Mouse (Mus musculus): ENCODE measurements around the gene Maml3. TPM values are rescaled to one million over a fixed set of nuclear protein-coding genes. Genes with fewer than 3 reads are reported as not detected.

Maml3 gene
- total and polyA plus RNA-seq, 3 experiments: 0.81 to 1.8 (median 0.98) TPM

DNA sequence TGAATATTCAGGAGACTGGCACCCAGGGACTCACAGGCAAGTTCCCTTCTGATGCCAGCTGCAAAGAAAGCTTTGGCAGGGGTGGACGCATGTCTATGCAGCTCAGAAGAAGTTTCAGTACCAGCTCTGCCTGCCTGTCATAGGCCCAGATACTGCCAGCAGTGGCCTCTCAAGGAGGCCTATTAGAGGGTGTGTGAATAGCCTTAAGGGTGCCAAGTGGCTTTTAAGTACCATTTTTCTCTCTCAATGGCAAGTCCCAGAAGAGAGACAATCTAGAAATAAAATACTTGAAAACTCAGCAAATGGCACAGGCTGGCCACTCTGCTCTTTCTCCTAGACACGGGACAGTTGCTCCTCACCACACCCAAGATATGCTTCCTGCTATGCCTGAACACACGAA lies 157.7 kb downstream of the Maml3 start:
- H3K4me1 ChIP-seq (ENCODE audit: control insufficient read depth in 1 of 2, insufficient read depth in 2 of 2): peaks cover 0 to 6% of the 10 kb centered on the region in 2 experiments; a peak in 1 of 4 replicates
- H3K9me3 ChIP-seq (replicated peaks; ENCODE audit: low read length): no peaks in the 10 kb centered on the region
- DNase-seq (ENCODE audit: extremely low read depth): no peak
- dilution Hi-C loops (cut with MboI; ENCODE audit: extremely low pct_ligation_motif_present, extremely low pct_unique_long_range_greater_than_20kb, low sequenced_read_pairs) (no loop called here), in situ Hi-C loops (cut with MboI; ENCODE audit: low pct_ligation_motif_present, low pct_unique_long_range_greater_than_20kb, low sequenced_read_pairs) (no loop called here)
- no peak overlapping the region for H3K9ac ChIP-seq (ENCODE audit: insufficient read depth, low read depth)
- H3K4me2 ChIP-seq (ENCODE audit: insufficient read depth, low read depth, poor library complexity, severe bottlenecking): no peak overlapping the region
- H3K79me2 ChIP-seq (replicated peaks; ENCODE audit: control insufficient read depth, extremely low read depth, insufficient read depth, poor library complexity, severe bottlenecking): no peaks in the 10 kb centered on the region
- no peak overlapping the region for H3K4me3 ChIP-seq (replicated peaks in 1 of 3; ENCODE audit: low read depth in 2 of 3, low read length in 2 of 3, poor library complexity in 1 of 3)
- no peaks in the 10 kb centered on the region for H3K27me3 ChIP-seq (replicated peaks)
- no peak overlapping the region for H3K27ac ChIP-seq (ENCODE audit: insufficient read depth, low read depth)
- no peaks in the 10 kb centered on the region for H3K36me3 ChIP-seq (replicated peaks in 1 of 2; ENCODE audit: control insufficient read depth in 1 of 2, insufficient read depth in 1 of 2, low read length in 1 of 2)
- TF ChIP-seq MAZ (IDR thresholded peaks at IDR 0.05; ENCODE audit: low read depth, low read length) (no peak), JUN (IDR thresholded peaks at IDR 0.05; ENCODE audit: insufficient read depth, low read depth, low read length) (no peak), ETS1 (conservative IDR thresholded peaks at IDR 0.05; ENCODE audit: low read depth, low read length) (no peak), ELF1 (IDR thresholded peaks at IDR 0.05; ENCODE audit: low read depth, low read length) (no peak), MAX (IDR thresholded peaks at IDR 0.05; ENCODE audit: low read length) (no peak)

GRCm38 (mm10) chr3:51943642-51944041 lies 161.2 kb downstream of the Maml3 start:
- DNase-seq (ENCODE audit: extremely low read depth): no peak
- no peak for TF ChIP-seq RCOR1 (conservative IDR thresholded peaks at IDR 0.05; ENCODE audit: low read depth, low read length)
- no peak for TF ChIP-seq ZC3H11A (IDR thresholded peaks at IDR 0.05; ENCODE audit: low read depth, low read length)
- no peak for TF ChIP-seq MAX (IDR thresholded peaks at IDR 0.05; ENCODE audit: low read length)
- TF ChIP-seq ZKSCAN1 (IDR thresholded peaks at IDR 0.05; ENCODE audit: borderline replicate concordance, low read depth, low read length): no peak
- TF ChIP-seq JUN (IDR thresholded peaks at IDR 0.05; ENCODE audit: insufficient read depth, low read depth, low read length): no peak
- TF ChIP-seq MYC (IDR thresholded peaks at IDR 0.05; ENCODE audit: low read depth, low read length): no peak
- TF ChIP-seq MEF2A (IDR thresholded peaks at IDR 0.05; ENCODE audit: borderline replicate concordance, low read depth, low read length): no peak
- TF ChIP-seq MXI1 (IDR thresholded peaks at IDR 0.05; ENCODE audit: low read depth, low read length): no peak
- no peak for TF ChIP-seq POLR2A (IDR thresholded peaks at IDR 0.05; ENCODE audit: low read depth, low read length)
- TF ChIP-seq E2F4 (IDR thresholded peaks at IDR 0.05; ENCODE audit: insufficient replicate concordance, low read depth, low read length): no peak
- TF ChIP-seq IRF4 (IDR thresholded peaks at IDR 0.05; ENCODE audit: low read depth, low read length): no peak
- TF ChIP-seq BHLHE40 (IDR thresholded peaks at IDR 0.05; ENCODE audit: low read depth, low read length): no peak
- TF ChIP-seq ZNF384 (IDR thresholded peaks at IDR 0.05; ENCODE audit: low read depth, low read length): no peak
- in situ Hi-C loops (cut with MboI; ENCODE audit: low pct_ligation_motif_present, low pct_unique_long_range_greater_than_20kb, low sequenced_read_pairs) (no loop called here), dilution Hi-C loops (cut with MboI; ENCODE audit: extremely low pct_ligation_motif_present, extremely low pct_unique_long_range_greater_than_20kb, low sequenced_read_pairs) (no loop called here)
- Histone ChIP-seq H3K9me3 (replicated peaks; ENCODE audit: low read length) (no peaks in the 10 kb centered on the region), H3K9ac (ENCODE audit: insufficient read depth, low read depth) (no peak overlapping the region), H3K27me3 (replicated peaks) (no peaks in the 10 kb centered on the region), H3K79me2 (replicated peaks; ENCODE audit: control insufficient read depth, extremely low read depth, insufficient read depth, poor library complexity, severe bottlenecking) (no peaks in the 10 kb centered on the region), H3K4me3 (replicated peaks in 1 of 3; ENCODE audit: low read depth in 2 of 3, low read length in 2 of 3, poor library complexity in 1 of 3) (no peak overlapping the region), H3K27ac (ENCODE audit: insufficient read depth, low read depth) (no peak overlapping the region), H3K4me2 (ENCODE audit: insufficient read depth, low read depth, poor library complexity, severe bottlenecking) (no peak overlapping the region), H3K36me3 (replicated peaks in 1 of 2; ENCODE audit: control insufficient read depth in 1 of 2, insufficient read depth in 1 of 2, low read length in 1 of 2) (no peaks in the 10 kb centered on the region), H3K4me1 (ENCODE audit: control insufficient read depth in 1 of 2, insufficient read depth in 2 of 2) (peaks cover 3 to 23% of the 10 kb centered on the region in 2 experiments)

Data from CH12.LX (cell line).